Mouse (Mus musculus) 3T3-L1 (cell line): ENCODE measurements around the gene Hdac10.

ENCODE experiments used
- DNase-seq: peaks from one replicate; pipeline ENCODE4 v3.0.0-alpha.2; 2015; ENCODE audit warnings: low read depth, low spot score

The Hdac10 gene

GRCm38 (mm10) chr15:89148496-89149270 is 20.2 kb upstream of the Hdac10 start:
- DNase-seq: no peak

- DNase-seq: no peak
These were observed 19.4 kb upstream of the Hdac10 start for GRCm38 (mm10) chr15:89147895-89148294.

GRCm38 (mm10) chr15:89147456-89147855 is 19.0 kb upstream of the Hdac10 start:
- DNase-seq: no peak

GRCm38 (mm10) chr15:89147024-89147423 is 18.5 kb upstream of the Hdac10 start:
- DNase-seq: no peak

GRCm38 (mm10) chr15:89146537-89146936 is 18.0 kb upstream of the Hdac10 start:
- DNase-seq: no peak

GRCm38 (mm10) chr15:89145813-89146350 is 17.4 kb upstream of the Hdac10 start:
- DNase-seq: no peak

- no peak for DNase-seq
These were observed 16.5 kb upstream of the Hdac10 start for GRCm38 (mm10) chr15:89144965-89145364.

GRCm38 (mm10) chr15:89143134-89143533 is 14.6 kb upstream of the Hdac10 start:
- no peak for DNase-seq

- no peak for DNase-seq
These were observed 13.4 kb upstream of the Hdac10 start for GRCm38 (mm10) chr15:89141905-89142304.

- DNase-seq: no peak
These were observed 12.9 kb upstream of the Hdac10 start for GRCm38 (mm10) chr15:89141443-89141842.

- no peak for DNase-seq
These were observed 12.3 kb upstream of the Hdac10 start, which contains the start of gene Mapk12 for GRCm38 (mm10) chr15:89140659-89141252. Mapk12 (minus strand) TSS chr15:89140703.

GRCm38 (mm10) chr15:89140048-89140658 is 11.7 kb upstream of the Hdac10 start:
- DNase-seq: no peak

GRCm38 (mm10) chr15:89138531-89138930 is 10.0 kb upstream of the Hdac10 start:
- no peak for DNase-seq

- DNase-seq: no peak
These were observed 9.5 kb upstream of the Hdac10 start for GRCm38 (mm10) chr15:89138046-89138405.

GRCm38 (mm10) chr15:89137378-89138045 is 9.0 kb upstream of the Hdac10 start:
- no peak for DNase-seq

GRCm38 (mm10) chr15:89136461-89137155 is 8.1 kb upstream of the Hdac10 start:
- DNase-seq: no peak

- no peak for DNase-seq
These were observed 2.8 kb upstream of the Hdac10 start for GRCm38 (mm10) chr15:89131316-89131715.

GRCm38 (mm10) chr15:89130245-89130644 is 1.7 kb upstream of the Hdac10 start:
- DNase-seq: no peak

GRCm38 (mm10) chr15:89127364-89127940 is 1.0 kb downstream of the Hdac10 start:
- DNase-seq: no peak

GRCm38 (mm10) chr15:89126622-89127021 is 1.9 kb downstream of the Hdac10 start:
- no peak for DNase-seq

- no peak for DNase-seq
These were observed 3.1 kb downstream of the Hdac10 start for GRCm38 (mm10) chr15:89125351-89125750.
